Mouse (Mus musculus): ENCODE data around the gene Tmem72. TPM values are rescaled to one million over a fixed set of nuclear protein-coding genes. Genes with fewer than 3 reads are reported as not detected.

Gene Tmem72
- total RNA-seq, 2 experiments from 2014 or later: 0.02 TPM; not detected in 1

GRCm38 (mm10) chr6:116653684-116654454 is 62.8 kb downstream of the Tmem72 start:
- peak; percentile 46 for DNase-seq
- intact Hi-C loops (cut with DNase I; ENCODE audit: low total_unique reads): no loop called here

DNA sequence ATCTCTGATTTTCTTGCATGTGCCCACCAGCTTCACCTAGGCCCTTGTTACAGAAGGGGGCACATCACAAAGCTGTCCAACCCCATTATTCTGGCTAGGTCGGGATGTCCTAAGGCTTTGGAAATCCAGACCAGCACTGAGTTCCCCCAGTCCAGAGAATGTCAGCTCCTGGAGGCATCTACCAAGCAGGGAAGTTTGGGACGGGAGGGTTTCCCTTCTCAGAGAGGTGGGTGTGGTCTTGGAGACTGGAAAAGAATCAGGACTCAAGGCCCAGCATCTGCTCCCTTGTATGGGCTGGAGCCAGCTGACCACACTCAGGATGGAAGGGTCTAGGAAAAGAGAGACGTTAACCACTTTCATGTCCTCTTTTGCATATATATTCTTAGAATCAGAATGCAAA is 63.5 kb downstream of the Tmem72 start:
- intact Hi-C loops (cut with DNase I; ENCODE audit: low total_unique reads): no loop called here
- no peak for DNase-seq

GRCm38 (mm10) chr6:116651437-116652118 is 65.1 kb downstream of the Tmem72 start:
- intact Hi-C loops (cut with DNase I; ENCODE audit: low total_unique reads): no loop called here

GRCm38 (mm10) chr6:116650406-116650805 is 66.3 kb downstream of the Tmem72 start, which contains the start of gene Depp1:
Depp1 (plus strand) TSS chr6:116650609.
- intact Hi-C loops (cut with DNase I; ENCODE audit: low total_unique reads): no loop called here
- no peak for DNase-seq

More at GRCm38 (mm10) chr6:116651437-116652118, 65.1 kb downstream of the Tmem72 start:
- peak; percentile 50 for DNase-seq

DNA sequence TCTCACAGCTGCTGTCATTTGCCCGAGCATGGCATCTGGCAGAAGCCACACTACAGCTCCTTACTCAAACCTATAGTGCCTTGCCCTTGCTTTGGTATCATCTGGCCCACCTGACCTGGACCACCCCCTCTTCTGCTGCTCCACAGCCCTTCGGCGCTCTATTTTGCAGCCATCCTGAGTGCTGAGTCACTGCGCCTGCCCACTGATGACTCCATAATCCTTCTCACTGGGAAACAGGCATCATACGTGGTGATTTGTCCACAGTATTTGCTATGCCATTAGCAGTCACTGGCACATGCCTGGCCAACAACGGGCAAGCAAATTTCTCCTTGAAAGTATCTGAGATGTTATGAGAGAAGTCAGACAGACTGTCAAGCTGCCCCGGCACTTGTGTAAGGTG is 66.9 kb downstream of the Tmem72 start:
- DNase-seq: no peak
- intact Hi-C loops (cut with DNase I; ENCODE audit: low total_unique reads): no loop called here

GRCm38 (mm10) chr6:116647763-116648162 is 69.0 kb downstream of the Tmem72 start:
- DNase-seq: peak; percentile 72
- intact Hi-C loops (cut with DNase I; ENCODE audit: low total_unique reads): no loop called here

DNA sequence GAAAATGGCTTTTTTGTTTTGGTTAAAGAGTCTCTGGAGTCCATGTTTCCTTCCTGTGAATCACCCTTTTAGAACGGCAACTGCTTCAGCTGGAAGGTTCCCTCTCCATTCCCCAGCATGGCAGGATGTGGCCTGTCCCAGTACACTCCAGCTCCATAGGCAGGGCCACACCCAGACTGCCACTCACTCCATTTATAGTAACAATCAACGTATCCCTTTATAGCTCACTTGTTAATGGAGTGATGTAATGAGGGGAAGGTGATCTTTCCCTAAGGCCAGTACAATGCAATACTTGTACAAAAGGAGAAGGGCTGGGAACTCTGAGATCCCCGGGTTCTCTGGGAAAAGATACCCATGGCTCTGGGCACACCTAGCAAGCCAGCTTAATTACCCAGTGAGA is 72.4 kb downstream of the Tmem72 start:
- DNase-seq: no peak
- intact Hi-C loops (cut with DNase I; ENCODE audit: low total_unique reads): no loop called here

DNA sequence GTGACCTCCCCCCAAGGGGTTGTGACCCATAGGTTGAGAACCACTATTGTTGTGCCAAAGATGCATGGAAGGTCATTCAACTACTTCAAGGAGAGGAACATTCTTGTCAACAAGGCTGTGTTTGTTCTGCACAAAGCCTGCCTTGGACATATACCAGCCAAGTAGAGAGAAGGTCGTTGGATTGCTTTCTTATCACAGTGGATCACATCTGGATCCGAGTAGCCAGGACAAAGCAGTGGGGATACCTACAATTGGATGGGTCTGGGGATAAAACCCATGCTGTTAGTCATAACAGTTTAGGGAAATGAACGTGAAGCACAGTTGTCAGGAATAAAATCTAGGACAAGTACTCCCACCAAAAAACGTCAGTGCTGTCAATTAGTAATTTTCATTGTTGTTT is 72.8 kb downstream of the Tmem72 start:
- DNase-seq: no peak
- intact Hi-C loops (cut with DNase I; ENCODE audit: low total_unique reads): no loop called here

DNA sequence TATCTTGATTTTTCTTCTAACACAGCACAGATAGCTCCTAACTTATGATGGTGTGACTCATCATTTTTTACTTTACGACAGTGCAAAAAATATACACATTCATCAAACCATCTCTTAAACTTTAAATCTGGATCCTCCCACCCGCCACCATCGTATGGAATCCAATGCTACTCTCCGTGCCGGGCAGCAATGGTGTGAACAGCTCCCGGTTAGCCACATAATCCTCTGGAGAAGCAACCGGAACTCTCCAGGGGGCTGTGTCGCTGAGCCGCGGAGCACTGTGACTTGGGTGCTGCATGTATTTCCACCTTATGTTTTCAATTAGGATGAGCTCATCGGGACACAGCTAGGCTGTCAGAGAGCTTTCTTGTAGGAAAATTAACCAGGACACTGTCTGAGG is 73.8 kb downstream of the Tmem72 start:
- DNase-seq: no peak
- intact Hi-C loops (cut with DNase I; ENCODE audit: low total_unique reads): no loop called here

- no peak for DNase-seq
These were observed 77.0 kb downstream of the Tmem72 start for GRCm38 (mm10) chr6:116639663-116640062.

DNA sequence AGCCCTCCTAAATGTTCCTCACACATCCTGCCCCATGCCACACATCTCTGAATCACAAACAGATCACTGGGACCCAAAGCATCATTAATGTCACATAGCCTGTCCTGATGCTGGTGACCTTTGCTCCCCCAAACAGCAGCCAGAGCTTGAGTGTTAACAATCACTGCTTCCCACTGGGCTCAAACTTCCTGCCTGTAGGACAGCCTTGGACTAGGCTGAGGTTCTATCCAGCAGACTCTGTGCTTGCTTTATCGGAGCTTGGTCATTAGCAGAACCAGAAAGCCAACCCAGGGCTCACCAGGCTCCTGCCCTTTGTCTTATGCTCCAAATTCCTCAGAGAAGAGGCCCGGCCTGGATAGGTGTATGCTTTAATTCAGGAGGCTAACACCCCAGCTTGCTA is 77.8 kb downstream of the Tmem72 start:
- no peak for DNase-seq
- intact Hi-C loops (cut with DNase I; ENCODE audit: low total_unique reads): no loop called here

More at GRCm38 (mm10) chr6:116639663-116640062, 77.0 kb downstream of the Tmem72 start:
- intact Hi-C loops (cut with DNase I; ENCODE audit: low total_unique reads): no loop called here

- intact Hi-C loops (cut with DNase I; ENCODE audit: low total_unique reads): no loop called here
- peak; percentile 48 for DNase-seq
These were observed 79.2 kb downstream of the Tmem72 start for GRCm38 (mm10) chr6:116637496-116637895.

DNA sequence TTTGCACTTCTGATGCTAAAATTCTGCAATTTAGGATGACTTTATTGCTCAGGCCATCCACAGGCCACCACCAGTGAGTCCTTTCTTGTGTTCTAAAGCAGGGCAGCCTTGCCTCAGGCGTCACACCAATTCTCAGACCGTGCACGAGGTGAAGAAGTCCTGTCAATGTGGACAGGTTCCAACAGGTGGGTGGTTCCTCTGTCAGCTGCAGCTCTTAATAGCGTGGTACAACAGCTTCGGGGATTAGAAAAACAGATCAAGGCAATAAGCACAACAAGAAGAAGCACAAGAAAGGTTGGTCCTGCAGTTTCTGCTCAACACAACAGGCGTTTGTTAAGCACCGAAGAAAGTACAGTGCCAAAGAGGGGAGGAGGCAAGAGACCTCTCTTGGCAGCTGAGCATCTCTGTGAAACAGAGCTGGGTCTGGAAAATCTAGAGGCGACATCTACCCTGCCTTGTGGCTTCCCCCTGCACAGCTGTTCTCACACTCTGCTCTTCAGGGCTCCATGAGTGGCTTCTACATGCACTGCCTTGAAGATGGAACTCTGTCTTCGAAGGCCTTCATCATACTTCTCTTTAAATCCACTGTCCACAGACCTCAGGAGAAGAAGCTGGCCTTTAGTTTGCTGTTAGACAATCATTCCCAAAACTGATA is 80.0 kb downstream of the Tmem72 start:
- DNase-seq: no peak
- intact Hi-C loops (cut with DNase I; ENCODE audit: low total_unique reads): no loop called here

DNA sequence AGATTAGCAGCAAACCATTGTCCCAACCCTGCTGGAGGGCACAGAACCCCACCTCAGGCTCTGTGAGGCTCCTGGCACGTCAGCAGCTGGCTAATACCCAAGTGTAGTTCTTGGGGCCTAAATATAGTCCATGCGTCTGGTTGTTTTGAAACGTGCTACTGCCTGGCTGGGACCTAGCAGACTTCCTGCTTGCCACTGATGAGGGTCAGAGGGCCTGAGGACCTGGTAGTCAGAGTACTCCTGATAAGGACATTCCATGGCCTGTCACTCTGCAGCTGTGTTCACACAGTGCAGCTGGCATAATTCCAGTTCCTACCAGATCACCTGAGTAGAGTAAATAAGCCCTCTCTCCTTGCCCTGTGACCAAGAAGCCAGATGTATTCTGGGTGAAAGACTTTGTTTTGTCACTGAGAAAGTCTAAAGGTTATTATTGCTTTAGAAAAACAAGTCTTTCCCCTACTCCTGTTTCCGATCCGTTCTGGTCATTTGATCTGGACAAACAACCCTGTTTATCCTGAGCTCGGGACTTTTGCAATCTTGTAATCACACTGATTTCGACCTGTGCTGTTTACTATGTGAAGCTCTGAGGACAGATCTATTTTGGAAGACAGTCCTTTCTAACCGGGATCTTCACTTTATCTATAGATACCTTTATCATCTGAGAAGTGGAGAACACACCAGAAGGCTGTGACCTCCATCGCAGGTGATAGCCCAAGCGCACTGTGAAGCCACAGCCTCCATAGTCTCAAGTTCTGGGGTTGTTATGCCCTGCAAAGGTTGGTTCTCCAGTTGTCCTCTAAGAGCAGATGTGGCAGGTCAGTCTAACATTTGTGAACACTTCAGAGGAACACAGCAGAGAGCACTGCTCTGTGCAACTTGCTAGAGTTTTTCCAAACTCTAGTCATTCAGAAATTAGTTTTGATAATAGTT is 81.2 kb downstream of the Tmem72 start:
- intact Hi-C loops (cut with DNase I; ENCODE audit: low total_unique reads): no loop called here
- DNase-seq: peak; percentile 53

DNA sequence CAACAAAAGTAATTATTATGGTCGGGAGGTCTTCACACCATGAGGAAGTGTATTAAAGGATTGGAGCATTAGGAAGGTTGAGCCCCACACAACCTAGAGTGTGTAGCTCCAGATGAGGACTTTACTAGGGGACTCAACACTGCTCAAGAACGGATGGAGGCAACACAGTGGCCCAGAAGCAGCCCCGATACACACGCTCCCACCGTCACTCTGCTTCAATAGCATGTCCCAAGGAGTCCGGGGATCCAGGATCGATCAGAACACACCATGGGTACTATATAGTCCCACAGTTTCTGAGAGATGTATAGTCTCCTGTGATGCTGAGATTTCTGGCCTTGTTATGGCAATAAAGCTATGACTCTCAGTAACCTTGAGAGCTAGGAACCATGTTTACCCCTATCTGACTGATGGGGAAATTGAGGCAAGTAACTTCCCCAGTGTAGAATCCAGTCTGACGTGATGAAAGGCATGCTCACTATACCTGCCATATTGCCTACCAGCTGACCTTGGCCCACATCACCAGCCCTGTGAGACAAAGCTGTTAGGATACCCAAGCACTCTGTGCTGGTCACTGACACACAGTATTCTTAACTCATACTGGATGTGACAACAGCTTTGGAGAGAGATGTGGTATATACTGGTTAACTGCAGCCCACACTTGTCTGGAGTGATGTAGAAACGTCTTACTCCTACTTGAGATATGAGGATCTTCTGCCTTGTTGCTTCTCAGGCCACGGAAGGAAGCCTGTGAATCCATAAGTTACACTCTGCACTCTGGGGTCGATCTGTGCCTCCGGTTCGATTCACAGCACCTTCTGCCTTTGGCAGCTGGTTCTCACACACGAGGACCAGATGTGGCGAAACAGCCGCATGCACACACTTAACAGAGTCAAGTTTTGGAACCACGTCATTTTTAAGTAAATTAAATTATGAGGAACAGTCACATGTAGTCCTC is 82.7 kb downstream of the Tmem72 start:
- intact Hi-C loops (cut with DNase I; ENCODE audit: low total_unique reads): no loop called here
- no peak for DNase-seq

DNA sequence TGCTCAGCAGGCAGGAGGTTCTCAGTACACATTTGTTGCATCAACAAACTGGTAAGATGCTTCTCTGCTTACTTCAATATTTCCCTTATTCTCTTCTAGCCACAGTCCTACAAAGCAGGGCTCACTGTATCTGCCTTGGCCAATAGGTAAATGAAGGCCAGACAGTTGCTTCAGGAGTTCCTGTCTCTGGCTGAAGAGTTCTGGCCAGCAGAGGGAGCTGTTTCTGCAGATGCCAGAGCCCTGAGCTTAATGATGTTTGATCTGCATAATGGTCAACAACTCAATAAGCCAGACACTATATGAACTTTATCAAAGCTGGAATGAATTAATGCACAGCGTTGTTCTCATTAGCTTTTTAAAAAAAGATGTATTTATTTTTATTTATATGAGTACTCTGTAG is 84.6 kb downstream of the Tmem72 start:
- intact Hi-C loops (cut with DNase I; ENCODE audit: low total_unique reads): no loop called here
- peak; percentile 71 for DNase-seq

- intact Hi-C loops (cut with DNase I; ENCODE audit: low total_unique reads): no loop called here
- DNase-seq: no peak
These were observed 86.9 kb downstream of the Tmem72 start for GRCm38 (mm10) chr6:116629766-116630165.

Data from gastrocnemius, postnatal 14 days (tissue).